Mouse (Mus musculus) heart, adult 9 months (tissue): ENCODE results near the gene Zfp28.
"Not testable (repeated sequence)": the region's sequence is repeated elsewhere in the genome, so short reads cannot be mapped to it uniquely, and the experiment has no call there.

Source experiments
- DNase-seq, 2 experiments: peaks; one replicate each; pipeline ENCODE4 v3.0.0; 2022; ENCODE audit warnings: low spot score in 2 of 2

The Zfp28 gene

GRCm38 (mm10) chr7:6383044-6383455, at the start of gene Zfp28:
Zfp28 (plus strand) TSS chr7:6383295.
- DNase-seq: peak; percentile 88 to 91

- DNase-seq: no peak
Measured at GRCm38 (mm10) chr7:6339865-6340264, 43.2 kb upstream of the Zfp28 start.

GRCm38 (mm10) chr7:6343501-6344071, 39.5 kb upstream of the Zfp28 start, which contains the start of gene Gm3854:
Gm3854 (plus strand) TSS chr7:6343759.
- DNase-seq: peak; percentile 28 to 49

- DNase-seq: no peak
Measured at GRCm38 (mm10) chr7:6344124-6344523, 39.0 kb upstream of the Zfp28 start.

GRCm38 (mm10) chr7:6358121-6358520, 25.0 kb upstream of the Zfp28 start:
- peak; percentile 19 to 42 for DNase-seq

GRCm38 (mm10) chr7:6358937-6359590, 24.0 kb upstream of the Zfp28 start:
- DNase-seq: peak in 1 of 2 experiments; percentile 9

GRCm38 (mm10) chr7:6360477-6361060, 22.5 kb upstream of the Zfp28 start:
- no peak for DNase-seq

GRCm38 (mm10) chr7:6361756-6362155, 21.3 kb upstream of the Zfp28 start:
- DNase-seq: no peak

- DNase-seq: peak; percentile 95 to 99
Measured at GRCm38 (mm10) chr7:6362268-6363046, 20.6 kb upstream of the Zfp28 start.

GRCm38 (mm10) chr7:6363047-6363488, 20.0 kb upstream of the Zfp28 start, which contains the start of gene Zfp78:
Zfp78 (plus strand) TSS chr7:6363280.
- DNase-seq: peak in 1 of 2 experiments; percentile 82

- no peak for DNase-seq
Measured at GRCm38 (mm10) chr7:6364761-6365160, 18.3 kb upstream of the Zfp28 start.

- no peak for DNase-seq
Measured at GRCm38 (mm10) chr7:6367185-6367584, 15.9 kb upstream of the Zfp28 start.

- not testable (repeated sequence) for DNase-seq
Measured at GRCm38 (mm10) chr7:6368146-6368545, 14.9 kb upstream of the Zfp28 start.

GRCm38 (mm10) chr7:6369460-6369859, 13.6 kb upstream of the Zfp28 start:
- no peak for DNase-seq

GRCm38 (mm10) chr7:6372993-6373392, 10.1 kb upstream of the Zfp28 start:
- DNase-seq: no peak

- no peak for DNase-seq
Measured at GRCm38 (mm10) chr7:6378441-6378840, 4.7 kb upstream of the Zfp28 start.

GRCm38 (mm10) chr7:6381431-6381830, 1.7 kb upstream of the Zfp28 start:
- no peak for DNase-seq

GRCm38 (mm10) chr7:6384011-6384410, 916 bp downstream of the Zfp28 start:
- no peak for DNase-seq

- DNase-seq: peak; percentile 41 to 58
Measured at GRCm38 (mm10) chr7:6386995-6387394, 3.9 kb downstream of the Zfp28 start.

GRCm38 (mm10) chr7:6388971-6389370, 5.9 kb downstream of the Zfp28 start:
- no peak for DNase-seq

- no peak for DNase-seq
Measured at GRCm38 (mm10) chr7:6389449-6389848, 6.4 kb downstream of the Zfp28 start.
